ENCODE assay signal across 8 mouse cellular contexts in genomic region chr3:73046248-73046647, GRCm38 (mm10). TPM values are rescaled to one million over a fixed set of nuclear protein-coding genes. Genes with fewer than 3 reads are reported as not detected.
DNase-seq lines count a peak whose midpoint lies in the region; ATAC-seq and TF ChIP-seq lines count a peak whose summit lies in the region.

No protein-coding gene starts in this region.

- WGBS in heart, postnatal 0 days, result 6% methylated on average over 3 of the region's 3 CpGs
- 12% methylated on average over 3 of the region's 3 CpGs for WGBS in forebrain, embryonic 10.5 days
- 4% methylated on average over 3 of the region's 3 CpGs for WGBS in stomach, embryonic 16.5 days

- H3K9me3 ChIP-seq in heart, postnatal 0 days (replicated peaks; ENCODE audit: control insufficient read depth, low read length), result no peaks in the 10 kb centered on the region
- no peaks in the 10 kb centered on the region for H3K9me3 ChIP-seq in forebrain, embryonic 10.5 days
- no peaks in the 10 kb centered on the region for H3K9me3 ChIP-seq in stomach, embryonic 16.5 days (replicated peaks; ENCODE audit: control insufficient read depth, low read length)

- H3K4me3 ChIP-seq in heart, postnatal 0 days (ENCODE audit: low read depth, low read length), result no peak overlapping the region
- H3K4me3 ChIP-seq in forebrain, embryonic 10.5 days, result no peak overlapping the region
- no peak overlapping the region for H3K4me3 ChIP-seq in stomach, embryonic 16.5 days (replicated peaks; ENCODE audit: low read length)

- H3K4me1 ChIP-seq in heart, postnatal 0 days (ENCODE audit: control insufficient read depth, insufficient read depth), result no peaks in the 10 kb centered on the region
- H3K4me1 ChIP-seq in forebrain, embryonic 10.5 days, result no peaks in the 10 kb centered on the region
- no peaks in the 10 kb centered on the region for H3K4me1 ChIP-seq in stomach, embryonic 16.5 days (ENCODE audit: control insufficient read depth, insufficient read depth, low read length)

- no peak for ATAC-seq in heart, postnatal 0 days (ENCODE audit: insufficient read depth, low read depth)
- no peak for ATAC-seq in stomach, embryonic 16.5 days (ENCODE audit: insufficient read depth, low FRiP score)

- no peak for TF ChIP-seq EP300 in heart, postnatal 0 days (IDR thresholded peaks at IDR 0.05; ENCODE audit: low read depth)

- no peak overlapping the region for H3K9ac ChIP-seq in heart, postnatal 0 days (replicated peaks; ENCODE audit: low read depth, low read length)
- H3K9ac ChIP-seq in stomach, embryonic 16.5 days (ENCODE audit: low read length), result no peak overlapping the region

- no peak overlapping the region for H3K27ac ChIP-seq in heart, postnatal 0 days (ENCODE audit: low read depth)
- H3K27ac ChIP-seq in forebrain, embryonic 10.5 days, result no peak overlapping the region
- H3K27ac ChIP-seq in stomach, embryonic 16.5 days (ENCODE audit: low read length), result no peak overlapping the region

- 0 out of 2 replicates have a peak, but pooled peaks cover 24% of the 10 kb centered on the region for H3K27me3 ChIP-seq in heart, postnatal 0 days (ENCODE audit: control insufficient read depth, insufficient read depth, low read length)
- H3K27me3 ChIP-seq in forebrain, embryonic 10.5 days (ENCODE audit: poor library complexity, severe bottlenecking), result no peaks in the 10 kb centered on the region; the same call in 1 of the 2 replicates
- H3K27me3 ChIP-seq in stomach, embryonic 16.5 days (ENCODE audit: control insufficient read depth, insufficient read depth, low read length), result no peaks in the 10 kb centered on the region

- no peak overlapping the region for H3K4me2 ChIP-seq in heart, postnatal 0 days (ENCODE audit: low read depth, low read length)
- H3K4me2 ChIP-seq in stomach, embryonic 16.5 days (ENCODE audit: low read depth, low read length), result 0 out of 2 replicates have a peak overlapping the region, but pooled peaks have one; percentile 9

- H3K36me3 ChIP-seq in heart, postnatal 0 days (replicated peaks; ENCODE audit: control insufficient read depth, insufficient read depth, low read length), result no peaks in the 10 kb centered on the region
- no peaks in the 10 kb centered on the region for H3K36me3 ChIP-seq in forebrain, embryonic 10.5 days (replicated peaks)
- H3K36me3 ChIP-seq in stomach, embryonic 16.5 days (ENCODE audit: control insufficient read depth, insufficient read depth, low read length), result no peaks in the 10 kb centered on the region

- peak; percentile 61 for DNase-seq in heart, postnatal 0 days (ENCODE audit: low spot score)
- no peak for DNase-seq in heart, adult 9 months (ENCODE audit: low spot score in 2 of 2)
- peak; percentile 43 for DNase-seq in CD4-positive, CD25-positive, alpha-beta regulatory T cell, adult 2 months (ENCODE audit: low read depth, low spot score)
- DNase-seq in c-Kit-negative CD71-positive TER-119-positive erythroid progenitor cells, embryonic 14.5 days (ENCODE audit: low read depth, low spot score), result peak; percentile 9
- DNase-seq in forebrain, embryonic 10.5 days (ENCODE audit: extremely low spot score, low spot score), result peak; percentile 64
- DNase-seq in kidney, adult 8-10 months, result peak; percentile 8 to 25
- peak; percentile 41 for DNase-seq in lung, postnatal 36 days

- TF ChIP-seq CTCF in heart, postnatal 0 days (IDR thresholded peaks at IDR 0.05; ENCODE audit: low read depth), result peak; percentile 85

RNA-seq across cellular contexts. Expression of gene Slitrk3, which starts 11.4 kb away (rescaled TPM):
- total RNA-seq in heart, postnatal 0 days (2014; rRNA removed; ENCODE audit: low replicate concordance), result 0.66 TPM in 1 of 2 replicates, not detected in the other
- 0.03 TPM in 2 replicates for polyA plus RNA-seq in heart, postnatal 0 days (2015; fragmentation: Nextera tagmentation; extraction: Ambion mirVana)
- polyA plus RNA-seq in forebrain, embryonic 10.5 days (2016; fragmentation: Nextera tagmentation; extraction: Ambion mirVana), result 0.18 and 0.27 TPM in 2 replicates
- polyA plus RNA-seq in stomach, embryonic 16.5 days (2015; fragmentation: Nextera tagmentation; extraction: Ambion mirVana), result 2.5 and 3.3 TPM in 2 replicates

Comparison
In these comparisons a context has a peak if more than half of its experiments do, and no peak if none do; other contexts are left out.
1. DNase-seq: peak in heart, postnatal 0 days (single experiment), CD4-positive, CD25-positive, alpha-beta regulatory T cell, adult 2 months (single experiment), c-Kit-negative CD71-positive TER-119-positive erythroid progenitor cells, embryonic 14.5 days (single experiment), forebrain, embryonic 10.5 days (single experiment), kidney, adult 8-10 months (2 of 2) and lung, postnatal 36 days (single experiment); none in heart, adult 9 months (0 of 2).